Mouse (Mus musculus) splenic B cell, adult 2 months (primary cell): Measurements from ENCODE around the gene Pck2.
A peak's percentile ranks its signal among the peaks of the same experiment; 100 is the strongest.

Experiments used
- DNase-seq: peaks from one replicate; pipeline ENCODE4 v3.0.0-alpha.2; 2011; ENCODE audit warnings: low read depth, low spot score
- H3K27me3 ChIP-seq: 2 replicates; pipeline ENCODE4 v1.6.1; 2012; ENCODE audit warnings: mild to moderate bottlenecking, low read length, moderate library complexity, mixed read lengths; ENCODE audit not compliant: control insufficient read depth, poor library complexity, insufficient read depth, severe bottlenecking
- H3K36me3 ChIP-seq: 2 replicates; pipeline ENCODE4 v1.6.1; 2012; ENCODE audit warnings: mild to moderate bottlenecking, low read length, moderate library complexity, mixed read lengths; ENCODE audit not compliant: control insufficient read depth, poor library complexity, insufficient read depth, severe bottlenecking

The Pck2 gene

DNA sequence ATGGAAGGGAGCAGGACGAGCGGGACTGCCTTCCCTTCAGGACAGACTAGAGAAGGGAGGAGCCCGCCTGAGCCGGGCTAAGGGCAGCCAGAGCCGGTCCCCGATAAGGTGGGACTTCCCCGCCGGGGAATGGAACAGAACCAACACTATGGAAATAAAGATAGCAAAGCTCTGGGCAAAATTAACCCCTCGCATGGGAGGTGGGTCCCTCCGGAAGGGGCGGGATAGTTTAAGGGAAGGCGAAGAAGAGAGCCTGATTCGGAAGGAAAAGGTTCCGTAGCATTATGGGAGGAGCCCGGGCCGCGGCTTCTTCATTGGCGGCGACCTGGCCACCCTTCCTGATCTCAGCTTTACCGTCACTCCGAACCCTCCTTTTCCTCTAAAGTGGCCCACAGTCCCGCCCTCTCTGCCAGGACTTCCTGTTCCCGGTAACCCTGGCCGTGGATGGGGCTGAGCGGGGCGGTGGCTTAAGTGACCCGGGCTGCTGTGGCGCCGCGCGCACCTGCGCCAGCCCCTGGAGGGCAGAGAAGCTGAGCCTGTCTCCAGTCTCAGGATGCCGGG is 51.3 kb downstream of the Pck2 start, which contains the start of gene Rnf31:
Rnf31 (plus strand) TSS at position 378 of the 561 bp plus-strand sequence.
- peaks cover 5% of the 10 kb centered on the region; the same call in 1 of the 2 replicates for H3K36me3 ChIP-seq
- H3K27me3 ChIP-seq = no peaks in the 10 kb centered on the region
- DNase-seq = peak; percentile 90

DNA sequence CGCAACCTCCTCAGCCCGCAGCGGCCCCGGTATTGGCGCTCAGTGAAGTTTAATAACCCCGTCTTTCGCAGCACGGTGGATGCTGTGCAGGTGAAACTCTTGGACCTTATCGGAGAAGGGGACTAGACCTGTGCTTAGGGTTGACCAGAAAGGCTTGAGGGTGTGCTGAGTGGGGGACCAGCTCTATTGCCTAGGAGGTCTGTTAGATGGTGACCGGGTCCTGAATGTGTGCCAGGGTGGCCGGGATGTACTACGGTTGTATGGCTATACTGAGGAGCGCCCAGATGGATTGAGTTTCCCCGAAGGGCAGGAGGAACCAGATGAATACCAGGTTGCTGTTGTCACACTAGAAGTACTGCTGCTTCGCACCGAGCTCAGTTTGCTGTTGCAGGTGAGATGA is 52.2 kb downstream of the Pck2 start:
- peaks cover 7% of the 10 kb centered on the region for H3K36me3 ChIP-seq
- no peaks in the 10 kb centered on the region for H3K27me3 ChIP-seq
- DNase-seq = no peak

DNA sequence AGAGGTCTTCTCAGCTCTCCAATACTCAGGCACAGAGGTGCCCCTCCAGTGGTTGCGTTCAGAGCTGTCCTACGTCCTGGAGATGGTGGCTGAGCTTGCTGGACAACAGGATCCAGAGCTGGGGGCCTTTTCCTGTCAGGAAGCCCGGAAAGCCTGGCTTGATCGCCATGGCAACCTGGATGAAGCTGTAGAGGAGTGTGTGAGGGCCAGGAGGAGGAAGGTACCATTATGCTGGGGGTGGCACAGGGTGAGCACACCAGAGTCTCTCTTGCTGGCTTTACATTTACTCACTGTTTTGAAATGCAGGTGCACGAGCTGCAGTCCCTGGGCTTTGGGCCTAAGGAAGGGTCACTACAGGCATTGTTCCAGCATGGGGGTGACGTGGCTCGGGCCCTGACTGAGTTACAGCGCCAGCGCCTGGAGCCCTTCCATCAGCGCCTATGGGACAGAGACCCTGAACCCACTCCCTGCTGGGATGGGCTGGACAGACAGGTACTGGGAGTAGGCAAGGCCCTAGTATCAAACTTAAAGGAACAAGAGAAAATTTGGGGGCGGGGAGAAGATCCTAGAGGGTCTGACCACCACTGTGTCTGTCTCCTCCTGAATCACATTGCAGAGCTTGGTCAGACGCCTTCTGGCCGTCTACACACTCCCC is 56.1 kb downstream of the Pck2 start:
- H3K27me3 ChIP-seq = no peaks in the 10 kb centered on the region
- peaks cover 12% of the 10 kb centered on the region for H3K36me3 ChIP-seq
- no peak for DNase-seq

DNA sequence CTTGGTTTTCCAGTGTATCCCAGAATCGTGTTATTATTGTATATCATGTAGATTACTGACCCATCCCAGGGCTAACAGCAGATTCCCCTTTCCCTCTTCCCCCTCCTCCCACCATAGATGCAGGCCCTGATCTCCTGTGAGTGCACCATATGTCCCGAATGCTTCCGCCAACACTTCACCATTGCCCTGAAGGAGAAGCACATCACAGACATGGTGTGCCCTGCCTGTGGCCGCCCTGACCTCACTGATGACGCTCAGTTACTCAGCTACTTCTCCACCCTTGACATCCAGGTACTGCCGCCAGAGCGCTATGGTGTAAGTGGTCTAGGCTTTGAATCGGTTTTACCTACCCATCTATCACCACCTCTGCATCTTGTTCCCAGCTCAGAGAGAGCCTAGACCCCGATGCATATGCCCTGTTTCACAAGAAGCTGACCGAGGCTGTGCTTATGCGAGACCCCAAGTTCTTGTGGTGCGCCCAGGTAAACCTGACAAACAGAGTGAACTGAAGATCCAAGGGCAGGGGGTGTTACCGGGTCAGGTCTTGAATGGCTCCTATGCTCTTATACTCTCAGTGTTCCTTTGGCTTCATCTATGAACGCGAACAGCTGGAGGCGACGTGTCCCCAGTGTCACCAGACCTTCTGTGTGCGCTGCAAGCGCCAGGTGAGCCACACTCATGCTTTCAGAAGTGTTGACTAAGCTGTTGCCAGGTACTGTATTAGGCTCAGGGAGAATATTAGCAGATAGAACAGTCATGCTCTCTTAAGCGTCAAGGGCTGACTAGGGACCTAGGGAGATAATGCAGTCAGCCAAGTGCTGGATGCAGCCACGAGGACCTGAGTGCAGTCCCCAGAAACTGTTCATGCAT is 58.7 kb downstream of the Pck2 start:
- DNase-seq = no peak
- H3K36me3 ChIP-seq = peaks cover 18% of the 10 kb centered on the region
- H3K27me3 ChIP-seq = no peaks in the 10 kb centered on the region
